Mouse (Mus musculus) heart, postnatal 0 days (tissue): ENCODE data around the gene Rbm3.
"Not testable (repeated sequence)": the region's sequence is repeated elsewhere in the genome, so short reads cannot be mapped to it uniquely, and the experiment has no call there.

Source experiments
- CTCF ChIP-seq: IDR thresholded peaks from 2 replicates; pipeline ENCODE4 v1.5.1; 2016; ENCODE audit warnings: antibody characterized with exemption, control low read depth, low read depth
- EP300 ChIP-seq: IDR thresholded peaks from 2 replicates; pipeline ENCODE4 v1.6.1; 2016; ENCODE audit warnings: antibody characterized with exemption, low read depth

DNA sequence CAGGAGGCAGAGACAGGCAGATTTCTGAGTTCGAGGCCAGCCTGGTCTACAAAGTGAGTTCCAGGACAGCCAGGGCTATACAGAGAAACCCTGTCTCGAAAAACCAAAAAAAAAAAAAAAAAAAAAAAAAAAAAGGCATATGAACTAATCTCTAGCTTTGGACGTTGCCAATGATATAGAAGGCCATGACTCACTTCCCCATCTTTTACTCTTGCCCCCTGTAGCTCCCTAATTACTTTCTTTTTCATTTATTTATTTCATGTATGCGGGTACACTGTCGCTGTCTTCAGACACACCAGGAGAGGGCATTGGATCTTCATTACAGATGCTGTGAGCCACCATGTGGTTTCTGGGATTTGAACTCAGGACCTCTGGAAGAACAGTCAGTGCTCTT lies 54.7 kb downstream of the Rbm3 start:
- TF ChIP-seq CTCF, EP300: not testable (repeated sequence)
